Mouse (Mus musculus): ENCODE results near the gene Prpf38a.

The Prpf38a gene

GRCm38 (mm10) chr4:108578840-108579742, at the start of gene Prpf38a, which contains the start of gene Orc1:
TSS of gene Prpf38a (minus strand) at chr4:108579336.
TSS of gene Orc1 (plus strand) at chr4:108579423.
- DNase-seq: peak; percentile 98

- no peak for DNase-seq
Observed at GRCm38 (mm10) chr4:108627066-108627465, 47.9 kb upstream of the Prpf38a start.

GRCm38 (mm10) chr4:108621504-108621903, 42.4 kb upstream of the Prpf38a start:
- DNase-seq: no peak

GRCm38 (mm10) chr4:108620536-108620935, 41.4 kb upstream of the Prpf38a start:
- DNase-seq: no peak

GRCm38 (mm10) chr4:108619587-108620341, 40.6 kb upstream of the Prpf38a start, which contains the start of gene Cc2d1b:
TSS of gene Cc2d1b (plus strand) at chr4:108619940.
- peak; percentile 94 for DNase-seq

DNA sequence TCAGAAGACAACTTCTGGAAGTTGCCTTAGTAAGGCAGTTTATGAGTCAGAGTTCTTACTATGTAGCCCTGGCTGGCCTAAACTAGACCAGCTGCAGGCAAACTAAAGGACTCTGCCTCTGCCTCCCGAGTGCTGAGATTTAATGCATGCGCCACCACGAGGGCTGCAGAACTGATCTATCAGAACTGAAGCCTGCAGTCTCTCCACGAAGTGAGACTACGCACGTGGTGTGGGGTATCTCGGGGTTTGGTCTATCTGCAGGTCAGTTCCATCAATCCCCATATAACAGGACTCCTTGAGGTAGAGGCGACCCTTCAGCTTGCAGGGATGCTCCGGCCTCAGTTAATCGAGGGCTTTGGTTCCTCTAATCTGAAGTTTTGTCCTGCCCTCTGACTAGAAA, 40.0 kb upstream of the Prpf38a start:
- peak; percentile 43 for DNase-seq

- DNase-seq: no peak
Observed at GRCm38 (mm10) chr4:108618586-108618985, 39.5 kb upstream of the Prpf38a start.

DNA sequence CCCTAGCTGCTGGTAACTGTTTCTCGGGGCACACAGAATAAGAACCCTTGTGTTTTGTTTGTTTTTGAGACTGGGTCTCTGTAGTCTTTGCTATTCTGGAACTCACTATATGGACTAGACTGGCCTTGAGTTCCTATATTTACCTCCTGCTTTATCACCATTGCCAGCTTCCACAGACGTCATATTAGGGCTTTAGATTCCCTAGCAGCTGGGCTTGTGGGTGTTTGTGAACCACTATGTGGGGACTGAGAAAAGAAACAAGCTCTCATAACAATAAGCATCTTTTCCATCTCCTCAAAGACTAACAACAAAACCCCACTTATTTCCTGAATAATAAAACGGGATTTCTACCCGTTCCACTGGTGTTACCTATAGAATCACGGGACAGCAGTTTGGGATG, 31.8 kb upstream of the Prpf38a start:
- peak; percentile 28 for DNase-seq

DNA sequence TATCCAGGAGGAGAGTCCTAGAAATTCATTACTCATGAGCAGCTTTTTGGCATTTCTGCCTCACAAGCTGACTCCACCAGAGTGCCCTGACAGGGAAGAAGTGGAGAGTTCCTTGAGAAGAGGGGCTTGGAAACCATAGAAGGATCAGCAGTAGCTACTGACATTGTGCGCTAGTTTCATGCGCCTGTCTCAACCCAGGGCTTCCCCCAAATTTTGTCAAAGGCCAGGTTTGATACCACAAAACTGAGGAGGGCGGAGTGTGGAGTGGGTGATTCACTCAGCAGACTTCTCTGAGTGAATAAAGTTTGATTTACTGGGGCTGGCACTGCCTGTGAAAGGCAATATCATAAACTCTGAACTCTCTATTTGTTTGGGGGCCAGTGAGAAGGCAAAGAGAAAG, 29.5 kb upstream of the Prpf38a start:
- no peak for DNase-seq

DNA sequence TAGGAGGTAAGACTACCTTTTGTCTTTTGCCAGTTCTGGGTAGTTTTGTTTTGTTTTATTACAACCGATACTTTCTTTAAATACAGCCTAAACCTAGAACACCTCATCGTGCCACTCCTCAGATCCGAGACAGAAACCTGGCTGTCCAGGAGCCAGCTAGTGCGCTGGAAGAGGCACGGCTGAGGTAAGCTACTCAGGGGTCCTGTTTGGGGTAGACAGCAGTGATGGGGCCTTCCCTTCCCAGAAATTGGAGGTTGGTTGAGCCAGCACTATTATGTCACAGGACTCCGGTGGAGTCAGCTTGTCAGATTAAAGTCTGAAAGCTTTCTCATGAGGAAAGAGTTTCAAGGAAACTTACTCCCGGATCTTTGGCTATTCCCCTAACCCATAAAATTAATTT, 22.7 kb upstream of the Prpf38a start:
- no peak for DNase-seq

- no peak for DNase-seq
Observed at GRCm38 (mm10) chr4:108598306-108598705, 19.2 kb upstream of the Prpf38a start.

DNA sequence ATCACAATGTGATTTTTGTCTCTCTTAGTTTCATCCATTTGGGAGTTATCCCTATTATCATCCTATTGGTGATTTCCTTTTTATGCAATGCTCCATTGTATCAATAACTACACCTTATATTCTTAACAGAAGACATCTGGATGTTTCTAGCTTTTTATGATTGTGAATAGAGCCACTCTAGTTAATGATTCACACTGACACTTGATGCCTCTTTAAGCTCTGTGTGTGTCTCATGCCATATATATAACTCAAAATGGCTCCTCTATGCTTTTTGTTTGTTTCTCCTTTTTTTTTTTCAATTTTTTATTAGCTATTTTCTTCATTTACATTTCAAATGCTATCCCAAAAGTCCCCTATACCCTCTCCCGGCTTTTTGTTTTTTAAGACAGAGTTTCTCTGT, 16.6 kb upstream of the Prpf38a start:
- DNase-seq: no peak

DNA sequence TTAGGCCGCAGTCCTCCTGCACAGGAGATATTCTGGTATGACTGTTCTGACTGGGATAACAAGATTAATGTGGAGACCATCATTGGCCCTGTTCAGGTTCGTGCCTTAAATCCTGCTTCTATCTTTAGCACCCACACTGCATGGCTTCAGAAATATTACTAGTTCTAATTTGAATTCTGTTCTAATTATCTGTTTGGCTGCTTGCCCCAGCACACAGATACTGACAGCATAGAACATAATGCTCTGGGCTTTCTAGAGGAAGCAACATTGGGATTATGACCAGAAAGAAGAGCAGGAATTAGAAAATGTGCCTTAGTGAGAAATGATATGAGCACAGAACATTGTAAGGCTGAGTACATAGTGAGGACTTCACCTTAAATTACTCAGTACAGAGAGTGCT, 14.2 kb upstream of the Prpf38a start:
- no peak for DNase-seq

DNA sequence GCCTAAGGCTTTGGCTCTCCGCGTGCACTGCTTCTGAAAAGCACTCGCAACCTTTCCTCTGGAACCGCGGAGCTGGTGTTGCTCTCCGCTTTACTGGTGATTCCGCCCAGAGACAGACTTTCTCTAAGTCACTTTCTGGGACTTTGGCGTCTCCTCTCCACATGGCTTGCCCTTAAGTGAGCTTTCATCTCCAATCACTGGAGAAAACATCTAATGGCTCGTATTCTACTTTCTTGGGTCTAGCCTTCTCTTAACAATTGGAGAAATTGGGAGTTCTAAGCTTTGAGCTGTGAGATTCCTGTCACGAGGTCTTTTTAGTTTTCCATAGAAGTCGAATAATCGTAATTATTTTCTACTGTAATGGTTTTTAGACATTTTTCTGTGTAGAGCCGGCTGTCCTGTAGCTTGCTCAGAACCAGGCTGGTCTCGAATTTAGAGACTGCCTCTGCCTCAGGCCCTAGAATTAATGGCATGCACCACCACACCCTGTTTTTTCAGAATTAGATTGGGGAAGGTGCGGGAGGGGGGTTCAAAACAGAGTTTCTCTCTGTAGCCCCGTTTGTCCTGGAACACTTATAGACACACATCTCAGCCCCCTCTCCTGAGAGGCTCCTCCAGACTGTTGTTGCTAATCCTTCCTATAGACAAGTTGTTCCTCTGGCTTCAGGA, 741 bp upstream of the Prpf38a start:
- DNase-seq: no peak

DNA sequence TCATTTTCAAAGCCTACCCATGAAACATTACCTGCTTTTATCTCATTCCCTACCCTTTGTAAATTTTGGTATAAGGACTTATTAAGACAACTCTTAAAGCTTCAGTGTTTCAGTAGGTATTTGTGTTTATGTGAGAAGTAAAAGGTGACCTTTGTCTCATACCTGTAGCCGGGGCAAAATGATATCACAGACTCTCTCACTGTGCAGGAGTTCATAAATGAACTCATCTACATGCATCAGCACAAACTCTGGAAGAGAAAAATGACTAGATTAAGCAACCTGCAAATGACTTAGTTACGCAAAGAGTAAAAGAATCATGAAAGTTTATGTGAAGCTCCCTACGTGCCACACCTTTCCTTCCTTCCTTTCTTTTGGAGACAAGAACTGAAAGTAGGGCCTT, 6.5 kb downstream of the Prpf38a start:
- DNase-seq: no peak

DNA sequence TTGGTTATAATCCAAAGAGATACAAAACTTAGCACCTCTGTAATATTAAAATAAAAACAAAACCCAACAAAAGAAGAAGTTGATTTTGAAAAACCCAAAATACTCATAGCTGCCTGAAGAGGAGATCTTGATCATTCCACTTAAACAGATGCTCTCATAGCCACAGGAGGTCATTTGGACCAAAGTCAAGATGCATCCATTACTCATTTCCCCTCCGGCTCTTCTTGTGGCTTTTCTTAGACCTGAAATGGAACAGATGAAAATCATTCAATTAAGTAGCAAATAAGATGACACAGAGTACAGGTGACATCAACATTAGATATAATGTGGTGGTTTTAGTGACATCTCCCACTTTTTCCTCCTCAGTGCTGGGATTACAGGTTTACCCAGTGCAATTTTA, 14.1 kb downstream of the Prpf38a start:
- no peak for DNase-seq

DNA sequence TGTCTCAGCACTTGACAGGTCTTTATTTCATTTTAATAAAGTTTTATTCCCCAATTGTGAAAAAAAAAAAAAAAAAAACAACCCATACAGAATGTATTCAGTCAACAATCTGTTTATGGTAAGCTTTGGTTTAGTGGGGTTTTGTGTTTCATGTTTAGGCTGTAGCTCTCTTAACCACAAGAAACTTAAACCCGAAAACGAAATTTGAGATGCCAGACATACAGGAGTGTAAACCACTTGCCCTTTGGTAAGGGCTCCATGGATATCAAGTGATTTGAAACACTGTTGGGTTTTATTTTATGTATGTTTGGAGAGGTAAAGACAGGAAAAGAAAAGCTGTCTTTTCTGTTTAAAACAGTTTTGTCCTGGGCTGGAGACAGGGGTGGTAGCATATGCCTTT, 39.4 kb downstream of the Prpf38a start:
- DNase-seq: no peak

Measured in right cerebral cortex, adult 18-20 months (tissue).